Mouse (Mus musculus) telencephalon, adult 2 months (tissue): ENCODE results near the gene 4930563M21Rik.
"Not testable (repeated sequence)": the region's sequence is repeated elsewhere in the genome, so short reads cannot be mapped to it uniquely, and the experiment has no call there.

Source experiments
- DNase-seq: peaks from one replicate; pipeline ENCODE4 v3.0.0-alpha.2; 2011; ENCODE audit warnings: low read depth, low spot score

Gene 4930563M21Rik

GRCm38 (mm10) chr9:56010450-56010849, at the start of gene 4930563M21Rik:
Gene 4930563M21Rik (minus strand): TSS chr9:56010550.
- no peak for DNase-seq

GRCm38 (mm10) chr9:56056147-56056546, 45.8 kb upstream of the 4930563M21Rik start:
- DNase-seq, result no peak

- DNase-seq, result no peak
These were observed 43.4 kb upstream of the 4930563M21Rik start for GRCm38 (mm10) chr9:56053796-56054195.

- DNase-seq, result no peak
These were observed 31.9 kb upstream of the 4930563M21Rik start for GRCm38 (mm10) chr9:56042181-56042621.

- peak; percentile 85 for DNase-seq
These were observed 31.2 kb upstream of the 4930563M21Rik start, which contains the start of gene Rcn2 for GRCm38 (mm10) chr9:56041372-56042180. Gene Rcn2 (plus strand): TSS chr9:56041845.

- no peak for DNase-seq
These were observed 21.9 kb upstream of the 4930563M21Rik start for GRCm38 (mm10) chr9:56032219-56032618.

- no peak for DNase-seq
These were observed 16.9 kb upstream of the 4930563M21Rik start for GRCm38 (mm10) chr9:56027292-56027691.

- DNase-seq, result no peak
These were observed 14.4 kb upstream of the 4930563M21Rik start for GRCm38 (mm10) chr9:56024772-56025171.

GRCm38 (mm10) chr9:56004679-56005078, 5.7 kb downstream of the 4930563M21Rik start:
- DNase-seq, result not testable (repeated sequence)

- DNase-seq, result no peak
These were observed 63.5 kb downstream of the 4930563M21Rik start for GRCm38 (mm10) chr9:55946819-55947218.

GRCm38 (mm10) chr9:55941356-55941755, 69.0 kb downstream of the 4930563M21Rik start:
- no peak for DNase-seq

GRCm38 (mm10) chr9:55938618-55938985, 71.7 kb downstream of the 4930563M21Rik start:
- no peak for DNase-seq

GRCm38 (mm10) chr9:55937664-55938617, 72.4 kb downstream of the 4930563M21Rik start, which contains the start of gene Scaper:
Gene Scaper (minus strand): TSS chr9:55938119.
- peak; percentile 83 for DNase-seq

GRCm38 (mm10) chr9:55937224-55937663, 73.1 kb downstream of the 4930563M21Rik start:
- no peak for DNase-seq

- no peak for DNase-seq
These were observed 77.9 kb downstream of the 4930563M21Rik start for GRCm38 (mm10) chr9:55932482-55932881.

- DNase-seq, result no peak
These were observed 91.8 kb downstream of the 4930563M21Rik start for GRCm38 (mm10) chr9:55918579-55918978.

GRCm38 (mm10) chr9:55916751-55917150, 93.6 kb downstream of the 4930563M21Rik start:
- DNase-seq, result no peak
